Mouse (Mus musculus) lung, postnatal 0 days (tissue): ENCODE measurements around the gene Ptp4a2. TPM values are rescaled to one million over a fixed set of nuclear protein-coding genes. Genes with fewer than 3 reads are reported as not detected.
"Not testable (repeated sequence)": the region's sequence is repeated elsewhere in the genome, so short reads cannot be mapped to it uniquely, and the experiment has no call there.

ENCODE experiments used
- ATAC-seq: fragments of 200-750 bp; cut with Nextera tagmentation; 2 replicates; pipeline ENCODE4 v1.8.0; 2017; ENCODE audit warnings: moderate library complexity
- DNase-seq: peaks from one replicate; pipeline ENCODE4 v3.0.0-alpha.2; 2016; ENCODE audit warnings: low spot score
- H3K27ac ChIP-seq: fragments of 300-500 bp; sonication (generic); 2 replicates; pipeline ENCODE4 v1.5.1; 2014; ENCODE audit warnings: antibody characterized with exemption, mild to moderate bottlenecking, low read length, mixed read lengths
- H3K27me3 ChIP-seq: fragments of 300-500 bp; sonication (generic); replicated peaks from 2 replicates; pipeline ENCODE4 v1.6.1; 2014; ENCODE audit warnings: low read length, mixed read lengths; ENCODE audit not compliant: insufficient read depth
- H3K36me3 ChIP-seq: fragments of 300-500 bp; sonication (generic); 2 replicates; pipeline ENCODE4 v1.6.1; 2014; ENCODE audit warnings: low read length, mixed read lengths; ENCODE audit not compliant: insufficient read depth
- H3K4me1 ChIP-seq: fragments of 300-500 bp; sonication (generic); 2 replicates; pipeline ENCODE4 v1.6.1; 2014; ENCODE audit warnings: antibody characterized with exemption, low read depth, low read length, mixed read lengths; ENCODE audit not compliant: insufficient read depth
- H3K4me2 ChIP-seq: fragments of 300-500 bp; sonication (generic); replicated peaks from 2 replicates; pipeline ENCODE4 v1.6.1; 2014; ENCODE audit warnings: low read depth, mild to moderate bottlenecking, low read length, moderate library complexity, mixed read lengths
- H3K4me3 ChIP-seq: fragments of 300-500 bp; sonication (generic); 2 replicates; pipeline ENCODE4 v1.5.1; 2014; ENCODE audit warnings: low read depth, low read length
- H3K9ac ChIP-seq: fragments of 300-500 bp; sonication (generic); replicated peaks from 2 replicates; pipeline ENCODE4 v1.6.1; 2014; ENCODE audit warnings: low read depth, mild to moderate bottlenecking
- H3K9me3 ChIP-seq: fragments of 300-500 bp; sonication (generic); 2 replicates; pipeline ENCODE4 v1.6.1; 2016; ENCODE audit warnings: low read length, mixed read lengths
- CTCF ChIP-seq: IDR thresholded peaks from 2 replicates; pipeline ENCODE4 v1.5.1; 2016; ENCODE audit warnings: antibody characterized with exemption, mild to moderate bottlenecking
- EP300 ChIP-seq: IDR thresholded peaks from 2 replicates; pipeline ENCODE4 v1.6.1; 2016; ENCODE audit warnings: antibody characterized with exemption, mild to moderate bottlenecking, control low read depth
- WGBS: fragments of 180-500 bp; shearing (Covaris S2); extraction: QIAGEN DNeasy Blood & Tissue Kit; methylation state at CpG from one replicate; pipeline ENCODE4 v1.1.7; 2014; 5-methylcytosine and 5-hydroxymethylcytosine counted together
- polyA plus RNA-seq: library from polyadenylated mRNA; unstranded; fragments of >200 nt; fragmentation: Nextera tagmentation; extraction: Ambion mirVana; gene quantifications from 2 replicates; pipeline ENCODE4 v1.2.1, GENCODE M21; 2015

The Ptp4a2 gene
- polyA plus RNA-seq, 1 experiment from 2014 or later = 318 TPM

DNA sequence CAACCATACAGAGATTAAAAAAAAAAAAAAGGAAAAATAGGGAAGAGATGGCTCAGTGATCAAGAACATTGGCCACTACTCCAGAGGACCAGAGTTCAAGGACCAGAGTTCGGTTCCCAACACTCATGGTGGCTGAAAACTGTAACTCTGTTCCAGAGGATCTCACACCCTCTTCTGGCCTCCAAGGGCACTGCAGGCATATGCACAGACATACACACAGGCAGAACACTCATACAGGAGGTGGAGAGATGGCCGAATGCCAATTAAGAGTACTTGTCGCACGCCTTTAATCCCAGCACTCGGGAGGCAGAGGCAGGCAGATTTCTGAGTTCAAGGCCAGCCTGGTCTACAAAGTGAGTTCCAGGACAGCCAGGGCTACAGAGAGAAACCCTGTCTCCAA lies 55.2 kb downstream of the Ptp4a2 start:
- not testable (repeated sequence) for H3K4me3 ChIP-seq, H3K9ac ChIP-seq, H3K9me3 ChIP-seq, ATAC-seq, DNase-seq, H3K27ac ChIP-seq, H3K36me3 ChIP-seq, H3K4me1 ChIP-seq, H3K27me3 ChIP-seq, H3K4me2 ChIP-seq
- WGBS = 96% methylated on average over 5 of the region's 5 CpGs
- TF ChIP-seq CTCF = peak; percentile 23; the same call in 1 of the 2 replicates

DNA sequence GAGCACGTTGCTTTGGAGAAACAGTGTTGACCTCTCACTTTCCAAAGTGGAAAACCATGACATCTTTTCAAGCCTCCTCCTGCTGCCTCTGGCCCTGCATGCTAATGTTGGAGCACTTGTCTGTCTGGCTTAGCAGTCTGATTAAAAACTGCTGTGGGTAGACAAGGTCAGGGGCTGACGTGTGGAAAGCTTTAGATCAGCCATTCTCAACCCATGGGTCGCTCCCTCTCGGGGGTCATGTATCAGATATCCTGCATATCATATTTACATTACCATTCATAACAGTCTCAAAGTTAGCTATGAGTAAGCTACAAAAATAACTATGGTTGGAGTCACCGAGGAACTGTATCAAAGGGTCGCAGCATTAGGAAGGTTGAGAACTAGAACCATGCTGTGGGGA lies 57.2 kb downstream of the Ptp4a2 start:
- Histone ChIP-seq H3K9me3 (no peaks in the 10 kb centered on the region), H3K27ac (no peak overlapping the region), H3K4me1 (no peaks in the 10 kb centered on the region), H3K36me3 (no peaks in the 10 kb centered on the region), H3K4me2 (no peak overlapping the region), H3K9ac (no peak overlapping the region), H3K27me3 (no peaks in the 10 kb centered on the region), H3K4me3 (no peak overlapping the region)
- no peak for ATAC-seq
- no peak for TF ChIP-seq EP300
- TF ChIP-seq CTCF = no peak
- 35% methylated on average over 6 of the region's 6 CpGs for WGBS
- DNase-seq = no peak

- H3K9ac ChIP-seq = no peak overlapping the region
- TF ChIP-seq CTCF = no peak
- no peak for TF ChIP-seq EP300
- H3K27me3 ChIP-seq = no peaks in the 10 kb centered on the region
- no peak for DNase-seq
- 76% methylated on average over 6 of the region's 6 CpGs for WGBS
- no peaks in the 10 kb centered on the region for H3K36me3 ChIP-seq
- ATAC-seq = no peak
- H3K9me3 ChIP-seq = no peaks in the 10 kb centered on the region
- H3K4me3 ChIP-seq = no peak overlapping the region
- no peak overlapping the region for H3K27ac ChIP-seq
- no peaks in the 10 kb centered on the region for H3K4me1 ChIP-seq
- H3K4me2 ChIP-seq = no peak overlapping the region
These were observed 59.5 kb downstream of the Ptp4a2 start for GRCm38 (mm10) chr4:129870483-129870882.

DNA sequence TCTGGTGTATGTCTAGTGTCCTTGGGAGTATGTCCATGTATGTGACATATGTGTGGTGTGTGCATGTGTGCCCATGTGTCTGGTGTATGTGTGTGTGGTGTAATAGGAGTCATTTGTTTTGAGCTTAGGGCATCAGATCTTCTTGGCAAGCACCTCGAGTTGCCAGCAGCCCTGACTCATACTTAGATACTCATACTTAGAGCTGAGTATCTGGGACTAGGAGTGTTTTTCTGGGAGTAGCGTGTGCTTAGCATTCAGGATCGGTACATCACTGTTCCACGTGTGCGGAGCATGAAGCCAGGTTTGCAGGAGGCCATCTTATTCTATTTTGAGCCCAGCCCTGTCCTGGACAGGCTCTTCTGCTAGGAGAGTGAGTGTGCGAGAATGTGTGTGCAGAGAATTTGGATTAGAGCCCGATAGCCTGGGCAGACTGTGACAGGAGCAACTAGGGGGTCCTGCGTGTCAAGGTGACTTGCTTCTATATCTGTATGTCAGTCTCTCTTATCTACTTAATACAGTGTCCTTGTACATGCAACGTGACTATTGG lies 61.4 kb downstream of the Ptp4a2 start:
- Histone ChIP-seq H3K27ac (0 out of 2 replicates have a peak overlapping the region, but pooled peaks have one; percentile 7), H3K4me3 (no peak overlapping the region), H3K4me2 (no peak overlapping the region), H3K9ac (no peak overlapping the region), H3K9me3 (no peaks in the 10 kb centered on the region), H3K36me3 (no peaks in the 10 kb centered on the region), H3K4me1 (peaks cover 4% of the 10 kb centered on the region; the same call in 1 of the 2 replicates), H3K27me3 (no peaks in the 10 kb centered on the region)
- 66% methylated on average over 9 of the region's 9 CpGs for WGBS
- DNase-seq = peak; percentile 73
- ATAC-seq = peak; percentile 79
- no peak; the same call in 1 of the 2 replicates for TF ChIP-seq EP300
- no peak for TF ChIP-seq CTCF

DNA sequence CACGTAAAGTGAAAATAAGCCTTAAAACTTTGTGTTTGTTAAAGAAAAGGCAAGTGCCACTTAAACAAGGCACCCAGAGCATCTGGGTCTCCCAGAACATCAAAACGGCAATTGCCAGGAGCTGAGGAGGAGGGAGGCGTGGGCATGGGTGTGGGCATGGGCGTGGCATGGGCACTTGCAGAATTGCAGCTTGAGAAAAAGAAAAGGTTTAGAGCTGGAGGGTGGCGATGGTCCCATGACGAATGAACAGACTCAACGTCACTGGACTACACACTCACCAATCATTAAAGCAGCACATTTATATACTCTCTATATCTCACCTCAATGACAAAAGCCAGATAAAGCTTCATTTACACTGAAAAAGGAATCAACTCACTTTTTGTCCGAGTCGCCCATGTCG lies 63.8 kb downstream of the Ptp4a2 start:
- ATAC-seq (no peak), DNase-seq (no peak)
- no peaks in the 10 kb centered on the region for H3K36me3 ChIP-seq
- H3K27me3 ChIP-seq = no peaks in the 10 kb centered on the region
- no peak overlapping the region for H3K9ac ChIP-seq
- 66% methylated on average over 10 of the region's 10 CpGs for WGBS
- peaks cover 11% of the 10 kb centered on the region for H3K4me1 ChIP-seq
- no peak overlapping the region for H3K27ac ChIP-seq
- H3K9me3 ChIP-seq = no peaks in the 10 kb centered on the region
- no peak overlapping the region for H3K4me2 ChIP-seq
- TF ChIP-seq EP300 (no peak), CTCF (no peak)
- no peak overlapping the region for H3K4me3 ChIP-seq

DNA sequence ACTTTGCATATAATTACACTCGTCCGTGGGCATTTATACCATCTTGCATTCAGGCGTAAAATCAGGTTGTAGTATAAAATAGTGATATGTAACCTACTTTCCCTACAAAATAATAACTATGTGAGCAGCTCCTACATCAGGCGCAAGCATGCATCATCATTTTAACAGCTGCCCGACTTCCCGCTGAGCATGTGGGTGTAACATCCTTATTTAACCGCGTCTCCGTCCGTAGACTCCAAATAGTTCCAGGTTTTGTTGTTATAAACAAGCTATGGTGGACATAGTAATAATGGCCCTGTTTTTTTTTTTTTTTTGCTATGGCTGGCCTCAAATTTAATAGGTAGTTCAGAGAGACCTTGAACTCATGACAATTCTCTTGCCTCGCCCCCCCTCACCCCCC lies 64.4 kb downstream of the Ptp4a2 start:
- 79% methylated on average over 11 of the region's 11 CpGs for WGBS
- no peak for ATAC-seq

More for the DNA sequence above, 64.4 kb downstream of the Ptp4a2 start:
- H3K4me1 ChIP-seq = peaks cover 11% of the 10 kb centered on the region
- no peak overlapping the region for H3K9ac ChIP-seq
- no peak overlapping the region for H3K27ac ChIP-seq
- no peak overlapping the region for H3K4me2 ChIP-seq
- DNase-seq = no peak
- no peak overlapping the region for H3K4me3 ChIP-seq
- no peaks in the 10 kb centered on the region for H3K36me3 ChIP-seq
- H3K27me3 ChIP-seq = no peaks in the 10 kb centered on the region
- no peak for TF ChIP-seq EP300
- TF ChIP-seq CTCF = no peak
- no peaks in the 10 kb centered on the region for H3K9me3 ChIP-seq
